Mouse (Mus musculus) hindbrain, embryonic 11.5 days (tissue): ENCODE results near the gene Fcho2. TPM values are rescaled to one million over a fixed set of nuclear protein-coding genes. Genes with fewer than 3 reads are reported as not detected.
A peak's percentile ranks its signal among the peaks of the same experiment; 100 is the strongest.

Source experiments
- ATAC-seq: fragments of 200-750 bp; cut with Nextera tagmentation; 2 replicates; pipeline ENCODE4 v1.8.0; 2017; ENCODE audit warnings: mild to moderate bottlenecking, moderate TSS enrichment, moderate library complexity; ENCODE audit not compliant: low FRiP score
- DNase-seq: peaks from one replicate; pipeline ENCODE4 v3.0.0-alpha.2; 2015; ENCODE audit warnings: low spot score
- H3K27ac ChIP-seq: fragments of 300-500 bp; sonication (generic); 2 replicates; pipeline ENCODE4 v1.5.1; 2014; ENCODE audit warnings: mild to moderate bottlenecking, low read depth, low read length
- H3K27me3 ChIP-seq: fragments of 300-500 bp; sonication (generic); 2 replicates; pipeline ENCODE4 v1.6.1; 2014; ENCODE audit warnings: mild to moderate bottlenecking, low read length, moderate library complexity, mixed read lengths; ENCODE audit not compliant: control insufficient read depth, insufficient read depth
- H3K36me3 ChIP-seq: fragments of 300-500 bp; sonication (generic); 2 replicates; pipeline ENCODE4 v1.6.1; 2014; ENCODE audit warnings: mild to moderate bottlenecking, low read length, moderate library complexity, mixed read lengths; ENCODE audit not compliant: control insufficient read depth, insufficient read depth
- H3K4me1 ChIP-seq: fragments of 300-500 bp; sonication (generic); replicated peaks from 2 replicates; pipeline ENCODE4 v1.6.1; 2014; ENCODE audit warnings: low read length, mixed read lengths; ENCODE audit not compliant: control insufficient read depth, insufficient read depth
- H3K4me2 ChIP-seq: fragments of 300-500 bp; sonication (generic); replicated peaks from 2 replicates; pipeline ENCODE4 v1.6.1; 2014; ENCODE audit warnings: mild to moderate bottlenecking, low read depth, low read length
- H3K4me3 ChIP-seq: fragments of 300-500 bp; sonication (generic); 2 replicates; pipeline ENCODE4 v1.5.1; 2014; ENCODE audit warnings: low read depth, low read length
- H3K9ac ChIP-seq: fragments of 300-500 bp; sonication (generic); 2 replicates; pipeline ENCODE4 v1.6.1; 2014; ENCODE audit warnings: low read depth, low read length
- H3K9me3 ChIP-seq: fragments of 300-500 bp; sonication (generic); 2 replicates; pipeline ENCODE4 v1.6.1; 2016; ENCODE audit warnings: low read length; ENCODE audit not compliant: control insufficient read depth
- WGBS: fragments of 180-500 bp; shearing (Covaris S2); extraction: QIAGEN DNeasy Blood & Tissue Kit; methylation state at CpG from one replicate; pipeline ENCODE4 v1.1.7; 2014; 5-methylcytosine and 5-hydroxymethylcytosine counted together
- polyA plus RNA-seq: library from polyadenylated mRNA; unstranded; fragments of >200 nt; fragmentation: Nextera tagmentation; extraction: Ambion mirVana; gene quantifications from 2 replicates; pipeline ENCODE4 v1.2.1, GENCODE M21; 2014

The Fcho2 gene
- 28.5 and 35.5 TPM in 2 replicates for polyA plus RNA-seq

DNA sequence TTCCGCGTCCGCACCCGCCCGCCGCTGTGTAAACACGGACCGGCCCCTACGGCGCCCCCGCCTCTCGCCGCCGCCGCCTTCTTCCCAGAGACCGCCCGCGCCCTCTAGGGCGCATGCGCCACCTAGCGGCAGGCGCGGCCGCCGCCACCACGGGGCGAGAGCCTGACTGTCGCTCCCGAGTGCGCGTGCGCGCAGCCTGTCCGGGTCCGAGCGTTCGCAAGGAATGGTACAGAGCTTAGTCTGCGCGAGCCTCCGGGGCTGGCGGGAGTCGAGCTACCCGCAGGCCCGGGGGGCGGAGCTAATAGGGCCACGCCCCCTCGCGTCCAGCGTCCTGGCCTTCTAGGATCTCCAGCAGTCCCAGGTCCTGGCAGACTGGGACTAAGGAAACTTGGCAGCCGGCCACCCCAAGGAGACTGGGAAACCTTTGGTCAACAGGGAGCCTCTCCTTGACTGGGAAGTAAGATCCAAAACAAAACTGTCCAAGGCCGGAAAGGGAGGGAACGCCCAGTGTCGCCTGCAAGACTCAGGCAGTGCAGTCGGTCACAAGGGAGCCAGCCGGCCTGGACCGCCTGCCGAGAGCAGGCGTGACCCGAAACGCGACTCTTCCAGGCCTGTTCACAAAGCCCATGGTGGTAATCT lies at the start of gene Fcho2:
Gene Fcho2 (minus strand): TSS at position 303 of the 639 bp plus-strand sequence.
- H3K4me1 ChIP-seq, result no peaks in the 10 kb centered on the region
- WGBS, result under 1% methylated on average over 50 of the region's 61 CpGs

DNA sequence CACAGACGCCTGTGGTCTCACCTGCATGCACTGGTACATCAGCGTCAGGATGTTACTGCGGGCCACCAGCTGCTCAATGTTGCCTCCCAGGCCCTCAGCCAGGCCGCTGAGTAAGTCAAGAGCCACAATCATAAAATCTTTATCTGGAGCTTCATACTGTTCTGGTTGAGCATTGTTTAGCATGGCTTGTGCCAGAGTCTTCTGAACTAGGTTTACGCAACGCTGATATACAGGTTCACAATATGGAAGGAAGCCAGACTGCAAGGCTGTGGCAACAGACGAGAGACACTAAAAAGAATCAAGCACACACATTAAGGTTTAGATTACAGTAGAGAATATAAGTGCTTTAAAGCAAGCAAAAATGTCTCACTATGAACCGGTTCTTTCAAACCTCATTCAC lies 40.0 kb upstream of the Fcho2 start:
- Histone ChIP-seq H3K27me3 (no peaks in the 10 kb centered on the region), H3K27ac (no peak overlapping the region), H3K36me3 (peaks cover 25% of the 10 kb centered on the region; the same call in 1 of the 2 replicates), H3K4me3 (no peak overlapping the region), H3K9me3 (no peaks in the 10 kb centered on the region), H3K4me2 (no peak overlapping the region), H3K9ac (no peak overlapping the region), H3K4me1 (no peaks in the 10 kb centered on the region)
- WGBS, result 94% methylated on average over 8 of the region's 8 CpGs
- ATAC-seq (no peak), DNase-seq (no peak)

More for the DNA sequence above, at the start of gene Fcho2:
- no peaks in the 10 kb centered on the region for H3K9me3 ChIP-seq
- ATAC-seq (peak; percentile 96), DNase-seq (peak; percentile 100)
- H3K4me3 ChIP-seq, result peak within 1 kb of the TSS; percentile 89
- peak within 1 kb of the TSS; percentile 54 for H3K4me2 ChIP-seq
- no peaks in the 10 kb centered on the region for H3K27me3 ChIP-seq
- H3K36me3 ChIP-seq, result no peaks in the 10 kb centered on the region
- H3K27ac ChIP-seq, result peak within 1 kb of the TSS; percentile 96
- peak within 1 kb of the TSS; percentile 93 for H3K9ac ChIP-seq

DNA sequence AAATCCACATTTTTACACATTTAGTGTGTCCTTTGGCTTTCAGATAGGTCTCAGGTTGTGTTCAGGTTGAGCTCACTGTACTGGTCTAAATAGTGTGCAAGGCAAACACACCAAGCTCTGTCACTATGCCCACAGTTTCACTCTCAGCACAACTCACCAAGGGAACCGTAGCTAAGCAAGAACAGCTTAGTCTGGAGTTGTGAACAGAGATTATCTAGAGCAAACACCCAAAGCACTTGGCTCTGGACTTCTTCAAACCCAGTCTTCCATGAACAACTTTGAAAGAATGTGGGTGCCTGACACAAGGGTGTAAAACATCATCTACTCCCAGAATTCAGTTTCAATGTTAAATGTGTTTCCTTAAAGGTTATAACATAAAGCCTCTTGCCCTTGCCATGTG lies 30.5 kb upstream of the Fcho2 start:
- Histone ChIP-seq H3K4me1 (no peaks in the 10 kb centered on the region), H3K27me3 (no peaks in the 10 kb centered on the region), H3K9ac (no peak overlapping the region), H3K4me2 (no peak overlapping the region), H3K36me3 (peaks cover 5% of the 10 kb centered on the region; the same call in 1 of the 2 replicates), H3K9me3 (no peaks in the 10 kb centered on the region), H3K27ac (no peak overlapping the region), H3K4me3 (no peak overlapping the region)
- DNase-seq (no peak), ATAC-seq (no peak)
- WGBS, result 77% methylated on average over 1 of the region's 1 CpGs

DNA sequence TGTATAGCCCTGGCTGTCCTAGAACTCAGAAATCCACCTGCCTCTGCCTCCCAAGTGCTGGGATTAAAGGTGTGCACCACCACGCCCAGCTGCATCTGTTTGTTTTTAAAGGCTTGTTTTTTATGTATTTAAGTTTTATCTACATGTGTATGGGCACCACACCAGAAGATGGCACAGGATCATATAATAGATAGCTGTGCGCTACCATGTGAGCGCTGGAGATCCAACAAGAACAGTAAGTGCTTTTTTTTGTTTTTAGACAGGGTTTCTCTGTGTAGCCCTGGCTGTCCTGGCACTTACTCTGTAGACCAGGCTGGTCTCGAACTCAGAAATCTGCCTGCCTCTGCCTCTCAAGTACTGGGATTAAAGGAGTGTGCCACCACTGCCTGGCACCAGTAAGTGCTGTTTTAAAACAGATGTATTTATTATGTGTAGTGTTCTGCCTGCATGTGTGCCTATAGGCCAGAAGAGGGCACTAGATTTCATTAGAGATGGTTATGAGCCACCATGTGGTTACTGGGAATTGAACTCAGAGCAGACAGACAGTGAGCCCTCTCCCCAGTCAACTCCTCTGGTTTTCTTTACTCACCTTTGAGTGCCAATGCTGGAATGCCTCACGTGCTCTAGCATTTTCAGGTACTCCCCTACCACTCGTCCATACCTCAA lies 21.3 kb upstream of the Fcho2 start:
- Histone ChIP-seq H3K4me2 (no peak overlapping the region), H3K36me3 (no peaks in the 10 kb centered on the region), H3K9me3 (no peaks in the 10 kb centered on the region), H3K27ac (no peak overlapping the region), H3K4me1 (no peaks in the 10 kb centered on the region), H3K4me3 (no peak overlapping the region), H3K9ac (no peak overlapping the region), H3K27me3 (no peaks in the 10 kb centered on the region)
- WGBS, result 85% methylated on average over 6 of the region's 6 CpGs
- ATAC-seq, result no peak
- peak; percentile 33 for DNase-seq

DNA sequence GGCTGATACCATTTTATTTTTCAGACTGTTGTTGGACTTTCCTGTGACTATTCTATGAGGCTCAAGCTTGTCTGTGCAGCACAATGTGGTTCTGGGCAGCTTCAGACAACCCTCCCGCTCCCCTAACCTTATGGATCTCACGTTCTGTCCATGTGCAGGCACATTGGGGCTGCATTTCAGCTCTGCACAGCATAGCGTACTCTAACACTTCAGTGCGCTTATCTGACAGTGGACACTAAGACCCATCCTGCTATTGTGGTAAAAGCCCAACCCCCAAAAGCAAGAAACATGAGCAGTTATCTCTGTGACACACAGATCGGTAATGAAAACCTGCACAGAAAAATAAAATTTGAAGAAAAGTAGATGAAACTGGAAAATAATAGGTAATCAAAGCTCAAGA lies 20.5 kb upstream of the Fcho2 start:
- 87% methylated on average over 5 of the region's 5 CpGs for WGBS
- DNase-seq, result no peak

DNA sequence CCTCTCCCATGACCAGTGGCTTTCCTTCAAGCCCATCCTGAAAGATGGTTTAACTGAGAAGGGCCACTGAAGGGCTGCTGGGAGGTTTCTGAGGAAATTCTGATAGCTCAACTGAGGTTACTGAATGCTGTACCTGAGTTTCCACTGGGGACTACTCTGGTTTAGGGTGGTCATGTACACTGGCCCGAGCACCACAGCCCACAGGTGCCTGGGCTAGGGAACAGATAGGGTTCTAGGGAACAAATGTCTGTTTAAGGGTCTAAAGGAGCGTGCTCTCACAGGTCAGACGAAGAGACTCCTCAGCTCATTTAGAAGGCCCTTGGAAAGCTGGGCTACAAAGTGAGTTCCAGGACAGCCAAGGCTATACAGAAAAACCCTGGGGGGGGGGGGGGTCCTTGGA lies 19.5 kb upstream of the Fcho2 start:
- 0 out of 2 replicates have a peak, but pooled peaks have one; percentile 25 for ATAC-seq
- 89% methylated on average over 3 of the region's 3 CpGs for WGBS
- Histone ChIP-seq H3K9me3 (no peaks in the 10 kb centered on the region), H3K4me2 (no peak overlapping the region), H3K4me1 (no peaks in the 10 kb centered on the region), H3K36me3 (no peaks in the 10 kb centered on the region), H3K27ac (no peak overlapping the region), H3K9ac (no peak overlapping the region), H3K27me3 (no peaks in the 10 kb centered on the region), H3K4me3 (no peak overlapping the region)
- no peak for DNase-seq

More for the DNA sequence above, 20.5 kb upstream of the Fcho2 start:
- H3K9ac ChIP-seq, result no peak overlapping the region
- H3K9me3 ChIP-seq, result no peaks in the 10 kb centered on the region
- no peak overlapping the region for H3K4me2 ChIP-seq
- no peak overlapping the region for H3K4me3 ChIP-seq
- H3K27ac ChIP-seq, result no peak overlapping the region
- no peak; the same call in 1 of the 2 replicates for ATAC-seq
- no peaks in the 10 kb centered on the region for H3K4me1 ChIP-seq
- no peaks in the 10 kb centered on the region for H3K27me3 ChIP-seq
- H3K36me3 ChIP-seq, result no peaks in the 10 kb centered on the region

DNA sequence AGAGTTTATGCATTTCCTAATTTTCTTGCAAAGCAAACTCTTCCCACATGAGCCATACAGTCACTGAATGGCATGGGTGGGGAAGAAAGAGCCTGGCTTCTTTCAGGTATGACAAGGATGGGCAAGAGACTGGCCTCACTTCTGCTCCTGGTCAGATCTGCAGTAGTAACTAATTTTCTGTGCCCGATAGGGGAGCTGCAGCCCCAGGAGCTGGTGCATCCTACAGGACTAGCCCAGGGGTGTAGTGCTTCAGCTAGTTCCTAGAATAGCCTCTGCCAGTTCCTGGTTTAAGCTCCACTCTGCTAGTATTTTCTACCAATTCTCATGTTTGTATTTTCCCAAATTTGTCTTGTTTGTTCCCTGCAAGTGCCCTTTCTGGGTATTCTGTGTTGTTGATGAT lies 18.9 kb upstream of the Fcho2 start:
- H3K4me1 ChIP-seq, result no peaks in the 10 kb centered on the region
- 80% methylated on average over 1 of the region's 1 CpGs for WGBS
- no peak overlapping the region for H3K4me2 ChIP-seq
- no peak overlapping the region for H3K27ac ChIP-seq
- DNase-seq (no peak), ATAC-seq (no peak)
- no peak overlapping the region for H3K4me3 ChIP-seq
- H3K9ac ChIP-seq, result no peak overlapping the region
- no peaks in the 10 kb centered on the region for H3K27me3 ChIP-seq
- H3K9me3 ChIP-seq, result no peaks in the 10 kb centered on the region
- no peaks in the 10 kb centered on the region for H3K36me3 ChIP-seq

DNA sequence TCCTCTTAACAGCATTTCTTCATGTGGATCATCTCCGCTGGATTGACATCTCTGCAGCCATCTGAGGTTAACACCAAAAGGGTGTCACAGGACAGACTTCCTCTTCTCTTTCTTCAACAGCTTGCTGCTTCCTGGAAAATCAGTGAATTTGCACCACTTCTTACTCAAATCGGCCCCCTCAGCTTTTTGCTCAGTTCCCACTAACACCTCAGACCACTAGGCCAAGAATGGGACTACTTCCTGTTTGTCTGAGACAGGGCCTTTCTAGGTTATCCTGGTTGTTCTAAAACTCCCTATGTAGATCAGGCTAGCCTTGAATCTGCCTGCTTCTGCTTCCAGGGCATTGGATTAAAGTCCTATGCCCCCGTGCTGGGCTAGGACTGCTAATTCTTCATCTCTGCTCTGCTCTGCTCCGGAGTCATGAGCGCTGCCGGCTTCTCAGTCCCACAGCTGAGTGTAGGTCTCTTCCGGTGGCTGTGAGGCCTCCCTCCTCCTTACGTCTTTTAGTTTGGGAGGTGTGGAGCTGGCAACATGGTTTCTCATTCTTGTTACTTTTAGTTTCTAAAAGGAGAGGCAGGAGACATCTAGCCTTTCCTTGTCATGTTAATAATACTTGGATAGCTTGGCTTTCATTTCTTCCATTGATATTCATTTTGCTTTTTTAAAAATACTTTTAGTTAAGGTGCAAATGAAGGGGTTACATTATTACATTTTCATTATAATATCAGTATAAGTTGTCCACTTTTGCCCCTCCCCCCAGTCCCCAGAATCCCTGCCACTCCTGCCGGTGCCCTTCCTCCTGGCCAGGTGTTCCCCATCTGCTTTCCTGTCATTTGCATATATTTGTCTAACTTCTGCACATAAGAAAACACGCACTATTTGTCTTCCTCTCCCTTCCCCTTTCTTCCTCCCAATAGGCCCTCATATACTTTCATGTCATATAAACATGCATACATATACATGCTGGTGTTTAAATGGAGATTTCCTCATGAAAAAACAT lies 17.5 kb upstream of the Fcho2 start:
- Histone ChIP-seq H3K4me2 (no peak overlapping the region), H3K4me1 (no peaks in the 10 kb centered on the region), H3K36me3 (no peaks in the 10 kb centered on the region), H3K9ac (no peak overlapping the region), H3K27ac (no peak overlapping the region), H3K9me3 (no peaks in the 10 kb centered on the region), H3K4me3 (no peak overlapping the region), H3K27me3 (no peaks in the 10 kb centered on the region)
- WGBS, result 81% methylated on average over 10 of the region's 10 CpGs
- no peak for ATAC-seq
- no peak for DNase-seq
